Mouse (Mus musculus) ES-Bruce4 (cell line): Measurements from ENCODE around the gene Neurl1a.

Experiments used
- CTCF ChIP-seq: IDR thresholded peaks from one replicate; pipeline ENCODE4 v1.8.1; 2011; ENCODE audit warnings: low read depth, low read length
- EP300 ChIP-seq: IDR thresholded peaks from 2 replicates; pipeline ENCODE4 v1.6.1; 2011; ENCODE audit warnings: low read depth, low read length; ENCODE audit not compliant: insufficient read depth
- POLR2A ChIP-seq: IDR thresholded peaks from one replicate; pipeline ENCODE4 v1.8.1; 2011; ENCODE audit warnings: low read length; ENCODE audit not compliant: insufficient read depth

GRCm38 (mm10) chr19:47144154-47144553 is 34.5 kb upstream of the Neurl1a start, which contains the start of gene Calhm1:
- TF ChIP-seq CTCF (no peak), POLR2A (no peak), EP300 (no peak)
